Mouse (Mus musculus) liver (tissue): ENCODE measurements around the gene Ferd3l.

Experiments used
- DNase-seq: peaks from one replicate; pipeline ENCODE4 v3.0.0-alpha.2; 2020; ENCODE audit warnings: mixed read lengths

The Ferd3l gene

DNA sequence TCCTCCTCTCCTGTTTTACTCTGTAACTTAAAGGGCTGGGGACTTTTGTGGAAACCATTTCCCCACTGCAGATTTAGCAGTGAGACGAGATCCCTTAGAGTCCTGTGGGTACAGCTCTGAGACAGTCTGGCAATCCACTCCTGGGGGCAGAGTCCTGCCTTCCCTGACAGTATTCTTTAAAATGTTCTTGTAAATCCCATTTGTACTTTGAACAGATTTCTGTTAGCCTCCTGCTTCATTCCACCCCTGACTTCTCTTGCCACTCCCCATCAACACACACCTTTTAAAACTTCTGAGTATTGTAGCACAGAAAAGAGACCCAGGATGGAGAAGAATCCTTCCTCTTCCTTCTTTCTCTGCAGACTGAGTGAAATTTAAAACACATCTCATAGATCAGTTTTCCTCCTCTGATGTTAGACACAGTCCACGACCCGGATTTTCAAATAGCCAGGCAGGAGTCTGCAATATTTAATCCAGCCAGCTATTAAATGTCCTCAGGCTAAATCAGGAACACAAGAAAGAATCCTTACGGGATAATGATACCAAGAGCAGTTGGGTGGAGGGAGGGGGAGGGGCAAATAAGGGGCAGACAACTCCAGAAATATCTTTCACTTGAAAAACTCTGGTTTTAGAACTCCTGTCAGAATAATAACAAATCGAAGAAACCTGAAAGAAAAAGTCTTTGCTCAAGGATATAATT lies 37.6 kb downstream of the Ferd3l start:
- no peak for DNase-seq

DNA sequence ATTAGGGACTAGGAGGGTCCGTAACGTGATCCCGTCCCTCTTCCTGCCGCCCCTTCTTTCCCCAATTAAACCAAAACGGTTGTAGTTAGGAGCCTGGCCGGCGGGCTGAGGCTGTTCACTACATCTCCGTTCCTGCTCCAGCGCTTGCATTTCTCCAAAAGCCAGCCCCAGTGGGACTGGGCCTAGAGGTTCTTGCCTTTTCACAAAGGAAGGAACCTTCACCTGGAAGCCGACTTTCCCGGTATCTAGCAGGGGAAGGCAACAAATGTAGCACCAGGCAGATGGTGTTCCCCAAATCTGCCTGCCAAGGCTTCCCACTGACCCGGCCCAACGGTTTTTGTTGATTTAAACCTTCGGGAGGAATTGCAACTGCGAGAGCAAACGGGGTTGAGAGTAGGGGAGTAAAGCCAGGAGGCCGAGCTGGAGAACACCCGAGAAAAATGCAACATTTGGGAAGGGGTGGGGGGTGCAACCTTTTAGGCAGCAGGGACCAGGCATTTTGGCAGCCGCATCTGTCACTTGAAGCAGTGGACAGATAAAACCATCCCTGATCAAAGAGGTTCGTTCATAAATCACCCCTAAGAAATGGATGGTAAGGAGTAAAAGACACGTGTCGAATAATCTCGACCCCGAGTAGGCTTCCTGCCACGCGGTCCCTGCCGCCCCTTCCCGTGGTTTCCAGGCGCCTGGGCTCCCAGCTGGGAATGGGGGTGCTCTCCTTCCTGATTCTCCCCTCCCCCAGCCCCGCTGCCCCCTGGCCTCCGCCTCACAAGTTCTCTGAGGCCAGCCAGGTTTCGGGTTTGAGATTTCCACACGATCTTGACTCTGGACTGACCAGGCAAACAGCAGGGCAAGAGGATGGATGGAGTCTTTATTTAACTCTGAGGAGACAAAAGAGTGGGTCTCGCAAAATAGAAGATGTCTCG lies 38.5 kb downstream of the Ferd3l start:
- DNase-seq = no peak

GRCm38 (mm10) chr12:33967514-33967913 lies 39.3 kb downstream of the Ferd3l start:
- DNase-seq = no peak

- DNase-seq = no peak
Observed at GRCm38 (mm10) chr12:33968041-33968897, 40.0 kb downstream of the Ferd3l start.

DNA sequence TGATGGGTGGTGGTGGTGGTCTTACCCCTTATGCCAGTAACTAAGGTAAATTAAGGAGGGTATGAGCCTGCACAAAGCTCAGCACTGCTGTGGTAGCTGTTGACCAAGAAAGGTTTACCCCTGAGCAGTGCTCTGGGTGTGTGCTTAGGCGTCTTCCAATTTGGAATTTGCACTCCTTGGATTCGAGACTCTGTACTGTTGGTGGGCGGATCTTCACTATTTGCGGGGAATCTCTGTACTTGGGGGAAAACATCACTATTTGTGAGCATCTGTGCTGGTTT lies 40.6 kb downstream of the Ferd3l start:
- DNase-seq = no peak
